Mouse (Mus musculus) hindbrain, embryonic 12.5 days (tissue): Measurements from ENCODE around the gene Gm13083. TPM values are rescaled to one million over a fixed set of nuclear protein-coding genes. Genes with fewer than 3 reads are reported as not detected.
"Not testable (repeated sequence)": the region's sequence is repeated elsewhere in the genome, so short reads cannot be mapped to it uniquely, and the experiment has no call there.

Source experiments
- ATAC-seq: fragments of 200-750 bp; cut with Nextera tagmentation; 2 replicates; pipeline ENCODE4 v1.8.0; 2017; ENCODE audit warnings: moderate TSS enrichment; ENCODE audit not compliant: low FRiP score
- H3K27ac ChIP-seq: fragments of 300-500 bp; sonication (generic); 2 replicates; pipeline ENCODE4 v1.5.1; 2016; ENCODE audit warnings: mild to moderate bottlenecking
- H3K27me3 ChIP-seq: fragments of 300-500 bp; sonication (generic); 2 replicates; pipeline ENCODE4 v1.6.1; 2016; ENCODE audit warnings: mild to moderate bottlenecking
- H3K36me3 ChIP-seq: fragments of 300-500 bp; sonication (generic); 2 replicates; pipeline ENCODE4 v1.6.1; 2016; ENCODE audit warnings: mild to moderate bottlenecking
- H3K4me1 ChIP-seq: fragments of 300-500 bp; sonication (generic); 2 replicates; pipeline ENCODE4 v1.6.1; 2016
- H3K4me2 ChIP-seq: fragments of 300-500 bp; sonication (generic); replicated peaks from 2 replicates; pipeline ENCODE4 v1.6.1; 2016; ENCODE audit warnings: mild to moderate bottlenecking
- H3K4me3 ChIP-seq: fragments of 300-500 bp; sonication (generic); 2 replicates; pipeline ENCODE4 v1.5.1; 2016; ENCODE audit warnings: mild to moderate bottlenecking
- H3K9ac ChIP-seq: fragments of 300-500 bp; sonication (generic); 2 replicates; pipeline ENCODE4 v1.6.1; 2016; ENCODE audit warnings: mild to moderate bottlenecking, moderate library complexity
- H3K9me3 ChIP-seq: fragments of 300-500 bp; sonication (generic); replicated peaks from 2 replicates; pipeline ENCODE4 v1.6.1; 2016; ENCODE audit warnings: mild to moderate bottlenecking
- WGBS: fragments of 180-500 bp; shearing (Covaris S2); methylation state at CpG from one replicate; pipeline ENCODE4 v1.1.7; 2016; 5-methylcytosine and 5-hydroxymethylcytosine counted together
- polyA plus RNA-seq: library from polyadenylated mRNA; unstranded; fragments of >200 nt; fragmentation: Nextera tagmentation; extraction: Ambion mirVana; gene quantifications from 2 replicates; pipeline ENCODE4 v1.2.1, GENCODE M21; 2016

Gm13083 gene
- not detected in 2 replicates for polyA plus RNA-seq

GRCm38 (mm10) chr4:143614703-143615102, at the start of gene Gm13083:
TSS of gene Gm13083 (plus strand) at chr4:143615003.
- H3K27ac ChIP-seq, ATAC-seq, H3K36me3 ChIP-seq: not testable (repeated sequence)

GRCm38 (mm10) chr4:143611927-143612326, 2.9 kb upstream of the Gm13083 start:
- H3K4me2 ChIP-seq, H3K4me3 ChIP-seq, H3K27me3 ChIP-seq, H3K4me1 ChIP-seq, H3K36me3 ChIP-seq, H3K9ac ChIP-seq, ATAC-seq, H3K27ac ChIP-seq: not testable (repeated sequence)
- WGBS, result 83% methylated on average over 9 of the region's 9 CpGs
- 0 out of 2 replicates have a peak, but pooled peaks cover 12% of the 10 kb centered on the region for H3K9me3 ChIP-seq

More at GRCm38 (mm10) chr4:143614703-143615102, at the start of gene Gm13083:
- 0 out of 2 replicates have a peak, but pooled peaks cover 20% of the 10 kb centered on the region for H3K9me3 ChIP-seq
- not testable (repeated sequence) for H3K4me2 ChIP-seq, H3K27me3 ChIP-seq, H3K9ac ChIP-seq, H3K4me3 ChIP-seq, H3K4me1 ChIP-seq

GRCm38 (mm10) chr4:143618101-143618500, 3.3 kb downstream of the Gm13083 start:
- peaks cover 22% of the 10 kb centered on the region; the same call in 1 of the 2 replicates for H3K9me3 ChIP-seq
- not testable (repeated sequence) for H3K4me1 ChIP-seq, H3K36me3 ChIP-seq, ATAC-seq, H3K9ac ChIP-seq, H3K27ac ChIP-seq, H3K27me3 ChIP-seq, H3K4me2 ChIP-seq, H3K4me3 ChIP-seq
- 83% methylated on average over 4 of the region's 4 CpGs for WGBS

- H3K4me2 ChIP-seq, H3K27me3 ChIP-seq, H3K36me3 ChIP-seq, H3K4me1 ChIP-seq, H3K9ac ChIP-seq, H3K9me3 ChIP-seq, ATAC-seq, H3K4me3 ChIP-seq, H3K27ac ChIP-seq: not testable (repeated sequence)
Measured at GRCm38 (mm10) chr4:143657146-143657545, 42.3 kb downstream of the Gm13083 start, which contains the start of gene Gm13088. TSS of gene Gm13088 (minus strand) at chr4:143657246.

Other genes with a start within 250 kb of the Gm13083 start
- not detected in 2 replicates for gene Pramel1, start 220.6 kb upstream of the Gm13083 start, polyA plus RNA-seq
- 23.5 and 23.8 TPM in 2 replicates for gene Pramef8, start 202.6 kb upstream of the Gm13083 start, polyA plus RNA-seq
- gene Oog4, start 164.7 kb upstream of the Gm13083 start, polyA plus RNA-seq, result not detected in 2 replicates
- gene Gm13043, start 103.7 kb upstream of the Gm13083 start, polyA plus RNA-seq, result not detected in 2 replicates
- gene Gm13040, start 79.0 kb upstream of the Gm13083 start, polyA plus RNA-seq, result not detected in 2 replicates
- gene BC080695, start 63.3 kb upstream of the Gm13083 start, polyA plus RNA-seq, result not detected in 2 replicates
- gene Gm13057, start 63.3 kb upstream of the Gm13083 start, polyA plus RNA-seq, result not detected in 2 replicates
- not detected in 2 replicates for gene Gm13088, start 42.2 kb downstream of the Gm13083 start, polyA plus RNA-seq
- not detected in 2 replicates for gene Gm13089, start 87.7 kb downstream of the Gm13083 start, polyA plus RNA-seq
- gene Gm13078, start 104.5 kb downstream of the Gm13083 start, polyA plus RNA-seq, result not detected in 2 replicates
- not detected in 2 replicates for gene Gm13023, start 174.3 kb downstream of the Gm13083 start, polyA plus RNA-seq
- not detected in 2 replicates for gene Gm13084, start 201.1 kb downstream of the Gm13083 start, polyA plus RNA-seq
- not detected in 2 replicates for gene Gm13103, start 231.5 kb downstream of the Gm13083 start, polyA plus RNA-seq